Mouse (Mus musculus) ES-Bruce4 (cell line): ENCODE results near the gene Vps11.
"Not testable (repeated sequence)": the region's sequence is repeated elsewhere in the genome, so short reads cannot be mapped to it uniquely, and the experiment has no call there.

Source experiments
- CTCF ChIP-seq: IDR thresholded peaks from one replicate; pipeline ENCODE4 v1.8.1; 2011; ENCODE audit warnings: low read depth, low read length
- POLR2A ChIP-seq: IDR thresholded peaks from one replicate; pipeline ENCODE4 v1.8.1; 2011; ENCODE audit warnings: low read length; ENCODE audit not compliant: insufficient read depth

- TF ChIP-seq CTCF, POLR2A: not testable (repeated sequence)
Measured at GRCm38 (mm10) chr9:44361931-44362330, 461 bp upstream of the Vps11 start.
